Mouse (Mus musculus): Measurements from ENCODE around the gene Olfr1298. TPM values are rescaled to one million over a fixed set of nuclear protein-coding genes. Genes with fewer than 3 reads are reported as not detected.

The Olfr1298 gene
- not detected in 2 replicates for polyA plus RNA-seq (2015; fragmentation: Nextera tagmentation; extraction: Ambion mirVana)

DNA sequence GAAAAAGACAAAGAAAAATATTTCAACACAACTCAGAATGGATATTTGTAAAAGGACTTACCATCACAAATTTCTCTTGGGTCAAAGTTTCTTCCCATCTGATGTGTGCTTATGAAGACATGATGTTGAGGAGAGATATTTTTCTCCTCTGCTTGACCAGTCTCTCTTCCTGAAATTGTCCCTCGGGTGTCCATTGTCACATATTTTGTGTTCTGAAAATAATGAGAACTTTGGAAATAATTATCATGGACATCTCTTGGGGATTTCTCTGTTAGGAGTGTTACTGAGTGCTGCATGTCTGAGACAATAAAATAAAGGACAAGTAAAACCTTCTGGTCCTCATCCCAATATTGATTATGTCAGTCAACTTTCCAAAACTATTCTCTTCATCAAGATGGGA, at the start of gene Olfr1298:
Gene Olfr1298, minus strand, starts transcription at position 101 of the 400 bp plus-strand sequence.
- WGBS, result 93% methylated on average over 1 of the region's 1 CpGs

GRCm38 (mm10) chr2:111661119-111661518, 12.1 kb upstream of the Olfr1298 start, which contains the start of gene Olfr1299:
Gene Olfr1299, plus strand, starts transcription at chr2:111661419.
- whole genome bisulfite sequencing, result 84% methylated on average over 4 of the region's 4 CpGs
- Histone ChIP-seq H3K4me3 (ENCODE audit: low read length) (no peak within 1 kb of the TSS), H3K4me1 (ENCODE audit: control insufficient read depth, insufficient read depth, low read length) (no peaks in the 10 kb centered on the region), H3K9ac (ENCODE audit: low read depth, low read length) (no peak within 1 kb of the TSS), H3K27ac (ENCODE audit: low read length) (no peak within 1 kb of the TSS), H3K9me3 (ENCODE audit: control insufficient read depth, low read length) (no peaks in the 10 kb centered on the region), H3K4me2 (ENCODE audit: low read depth, low read length) (no peak within 1 kb of the TSS), H3K27me3 (replicated peaks; ENCODE audit: control insufficient read depth, insufficient read depth, low read length) (no peaks in the 10 kb centered on the region), H3K36me3 (ENCODE audit: control insufficient read depth, insufficient read depth, low read length) (no peaks in the 10 kb centered on the region)
- no peak for ATAC-seq

More for the DNA sequence above, at the start of gene Olfr1298:
- no peaks in the 10 kb centered on the region for H3K4me1 ChIP-seq (ENCODE audit: control insufficient read depth, insufficient read depth, low read length)
- no peak within 1 kb of the TSS for H3K9ac ChIP-seq (ENCODE audit: low read depth, low read length)
- ATAC-seq, result no peak
- H3K9me3 ChIP-seq (ENCODE audit: control insufficient read depth, low read length), result no peaks in the 10 kb centered on the region
- H3K27ac ChIP-seq (ENCODE audit: low read length), result no peak within 1 kb of the TSS
- no peak within 1 kb of the TSS for H3K4me2 ChIP-seq (ENCODE audit: low read depth, low read length)
- H3K4me3 ChIP-seq (ENCODE audit: low read length), result no peak within 1 kb of the TSS
- no peaks in the 10 kb centered on the region for H3K36me3 ChIP-seq (ENCODE audit: control insufficient read depth, insufficient read depth, low read length)
- no peaks in the 10 kb centered on the region for H3K27me3 ChIP-seq (replicated peaks; ENCODE audit: control insufficient read depth, insufficient read depth, low read length)

DNA sequence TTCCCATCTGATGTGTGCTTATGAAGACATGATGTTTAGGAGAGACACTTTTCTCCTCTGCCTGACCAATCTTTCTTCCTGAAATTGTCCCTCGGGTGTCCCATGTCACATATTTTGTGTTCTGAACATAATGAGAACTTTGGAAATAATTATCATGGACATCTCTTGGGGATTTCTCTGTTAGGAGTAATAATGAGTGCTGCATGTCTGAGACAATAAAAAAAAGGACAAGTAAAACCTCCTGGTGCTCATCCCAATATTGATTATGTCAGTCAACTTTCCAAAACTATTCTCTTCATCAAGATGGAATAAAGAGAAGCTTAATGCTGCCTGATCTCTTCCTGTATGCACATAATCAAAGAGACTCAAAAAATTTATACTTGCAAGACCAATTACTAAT, 22.6 kb downstream of the Olfr1298 start, which contains the start of gene Olfr1297:
Gene Olfr1297, minus strand, starts transcription at position 101 of the 400 bp plus-strand sequence.
- H3K4me2 ChIP-seq (ENCODE audit: low read depth, low read length), result no peak within 1 kb of the TSS
- ATAC-seq, result no peak
- H3K9ac ChIP-seq (ENCODE audit: low read depth, low read length), result no peak within 1 kb of the TSS
- H3K36me3 ChIP-seq (ENCODE audit: control insufficient read depth, insufficient read depth, low read length), result no peaks in the 10 kb centered on the region
- 77% methylated on average over 1 of the region's 1 CpGs for WGBS
- H3K27ac ChIP-seq (ENCODE audit: low read length), result no peak within 1 kb of the TSS
- H3K9me3 ChIP-seq (ENCODE audit: control insufficient read depth, low read length), result no peaks in the 10 kb centered on the region
- H3K4me1 ChIP-seq (ENCODE audit: control insufficient read depth, insufficient read depth, low read length), result no peaks in the 10 kb centered on the region
- no peak within 1 kb of the TSS for H3K4me3 ChIP-seq (ENCODE audit: low read length)
- H3K27me3 ChIP-seq (replicated peaks; ENCODE audit: control insufficient read depth, insufficient read depth, low read length), result no peaks in the 10 kb centered on the region

Other genes starting within 250 kb of the Olfr1298 start
- not detected in 2 replicates for gene Olfr1286, start 226.1 kb downstream of the Olfr1298 start, polyA plus RNA-seq (2015; fragmentation: Nextera tagmentation; extraction: Ambion mirVana)
- not detected in 2 replicates for gene Olfr1287, start 200.1 kb downstream of the Olfr1298 start, polyA plus RNA-seq (2015; fragmentation: Nextera tagmentation; extraction: Ambion mirVana)
- not detected in 2 replicates for gene Olfr1288, start 175.1 kb downstream of the Olfr1298 start, polyA plus RNA-seq (2015; fragmentation: Nextera tagmentation; extraction: Ambion mirVana)
- not detected in 2 replicates for gene Olfr1289, start 168.4 kb downstream of the Olfr1298 start, polyA plus RNA-seq (2015; fragmentation: Nextera tagmentation; extraction: Ambion mirVana)
- gene Olfr1290, start 155.4 kb downstream of the Olfr1298 start, polyA plus RNA-seq (2015; fragmentation: Nextera tagmentation; extraction: Ambion mirVana), result not detected in 2 replicates
- gene Olfr1291-ps1, start 152.0 kb downstream of the Olfr1298 start, polyA plus RNA-seq (2015; fragmentation: Nextera tagmentation; extraction: Ambion mirVana), result not detected in 2 replicates
- not detected in 2 replicates for gene Olfr1293-ps, start 124.0 kb downstream of the Olfr1298 start, polyA plus RNA-seq (2015; fragmentation: Nextera tagmentation; extraction: Ambion mirVana)
- gene Olfr1294, start 108.9 kb downstream of the Olfr1298 start, polyA plus RNA-seq (2015; fragmentation: Nextera tagmentation; extraction: Ambion mirVana), result not detected in 2 replicates
- gene Olfr1295, start 79.5 kb downstream of the Olfr1298 start, polyA plus RNA-seq (2015; fragmentation: Nextera tagmentation; extraction: Ambion mirVana), result not detected in 2 replicates
- gene Olfr1297, start 22.7 kb downstream of the Olfr1298 start, polyA plus RNA-seq (2015; fragmentation: Nextera tagmentation; extraction: Ambion mirVana), result not detected in 2 replicates
- not detected in 2 replicates for gene Olfr1299, start 12.2 kb upstream of the Olfr1298 start, polyA plus RNA-seq (2015; fragmentation: Nextera tagmentation; extraction: Ambion mirVana)
- gene Olfr1301, start 101.8 kb upstream of the Olfr1298 start, polyA plus RNA-seq (2015; fragmentation: Nextera tagmentation; extraction: Ambion mirVana), result not detected in 2 replicates
- not detected in 2 replicates for gene Olfr1302, start 128.2 kb upstream of the Olfr1298 start, polyA plus RNA-seq (2015; fragmentation: Nextera tagmentation; extraction: Ambion mirVana)
- gene Olfr1303, start 171.1 kb upstream of the Olfr1298 start, polyA plus RNA-seq (2015; fragmentation: Nextera tagmentation; extraction: Ambion mirVana), result not detected in 2 replicates
- not detected in 2 replicates for gene Olfr1305, start 227.9 kb upstream of the Olfr1298 start, polyA plus RNA-seq (2015; fragmentation: Nextera tagmentation; extraction: Ambion mirVana)